Mouse (Mus musculus) kidney, postnatal 0 days (tissue): ENCODE measurements around the gene Tex2. TPM values are rescaled to one million over a fixed set of nuclear protein-coding genes. Genes with fewer than 3 reads are reported as not detected.
A peak's percentile ranks its signal among the peaks of the same experiment; 100 is the strongest.
"Not testable (repeated sequence)": the region's sequence is repeated elsewhere in the genome, so short reads cannot be mapped to it uniquely, and the experiment has no call there.

ENCODE experiments used
- ATAC-seq: fragments of 200-750 bp; cut with Nextera tagmentation; replicated peaks from 2 replicates; pipeline ENCODE4 v1.8.0; 2017; ENCODE audit warnings: low read depth, moderate number of reproducible peaks, moderate TSS enrichment, moderate library complexity; ENCODE audit not compliant: low FRiP score
- DNase-seq: peaks from one replicate; pipeline ENCODE4 v3.0.0-alpha.2; 2016; ENCODE audit warnings: low spot score
- H3K27ac ChIP-seq: fragments of 300-500 bp; sonication (generic); 2 replicates; pipeline ENCODE4 v1.5.1; 2014; ENCODE audit warnings: mild to moderate bottlenecking
- H3K27me3 ChIP-seq: fragments of 300-500 bp; sonication (generic); 2 replicates; pipeline ENCODE4 v1.6.1; 2014; ENCODE audit warnings: low read length, mixed read lengths; ENCODE audit not compliant: insufficient read depth
- H3K36me3 ChIP-seq: fragments of 300-500 bp; sonication (generic); 2 replicates; pipeline ENCODE4 v1.6.1; 2014; ENCODE audit warnings: low read length, mixed read lengths; ENCODE audit not compliant: insufficient read depth
- H3K4me1 ChIP-seq: fragments of 300-500 bp; sonication (generic); replicated peaks from 2 replicates; pipeline ENCODE4 v1.6.1; 2014; ENCODE audit warnings: antibody characterized with exemption, low read length, mixed read lengths; ENCODE audit not compliant: insufficient read depth
- H3K4me2 ChIP-seq: fragments of 300-500 bp; sonication (generic); 2 replicates; pipeline ENCODE4 v1.6.1; 2014; ENCODE audit warnings: mild to moderate bottlenecking, low read length, moderate library complexity, mixed read lengths
- H3K4me3 ChIP-seq: fragments of 300-500 bp; sonication (generic); replicated peaks from 2 replicates; pipeline ENCODE4 v1.5.1; 2014; ENCODE audit warnings: low read depth, low read length
- H3K9ac ChIP-seq: fragments of 300-500 bp; sonication (generic); 2 replicates; pipeline ENCODE4 v1.6.1; 2014; ENCODE audit warnings: low read depth, low read length
- H3K9me3 ChIP-seq: fragments of 300-500 bp; sonication (generic); replicated peaks from 2 replicates; pipeline ENCODE4 v1.6.1; 2016; ENCODE audit warnings: low read length, inconsistent platforms, mixed read lengths
- CTCF ChIP-seq: IDR thresholded peaks from 2 replicates; pipeline ENCODE4 v1.5.1; 2016; ENCODE audit warnings: antibody characterized with exemption, low read depth, mild to moderate bottlenecking, moderate library complexity
- WGBS: fragments of 180-500 bp; shearing (Covaris S2); extraction: QIAGEN DNeasy Blood & Tissue Kit; methylation state at CpG from one replicate; pipeline ENCODE4 v1.1.7; 2014; 5-methylcytosine and 5-hydroxymethylcytosine counted together
- polyA plus RNA-seq: library from polyadenylated mRNA; unstranded; fragments of >200 nt; fragmentation: Nextera tagmentation; extraction: Ambion mirVana; gene quantifications from 2 replicates; pipeline ENCODE4 v1.2.1, GENCODE M21; 2015

Gene Tex2
- polyA plus RNA-seq, 1 experiment from 2014 or later: 8.4 TPM

DNA sequence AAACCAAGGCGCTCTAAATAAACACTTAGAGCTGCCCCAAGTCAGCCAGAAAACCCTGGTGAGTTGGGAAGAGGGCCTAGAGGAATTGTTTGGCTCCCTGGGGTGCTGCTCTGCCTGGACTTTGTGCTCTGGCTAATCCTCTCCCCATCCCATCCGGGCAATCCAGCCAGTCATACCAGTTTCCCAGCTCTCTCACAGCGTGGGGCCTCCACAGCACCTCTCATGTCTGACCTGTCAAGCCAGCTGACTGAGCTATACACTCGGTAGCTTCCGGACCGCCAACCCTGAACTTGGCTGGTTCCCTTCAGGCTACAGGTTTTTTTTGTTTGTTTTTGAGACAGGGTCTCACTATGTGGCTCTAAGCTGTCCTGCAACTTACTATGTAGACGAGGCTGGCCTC, 24.5 kb upstream of the Tex2 start:
- no peak overlapping the region for H3K4me2 ChIP-seq
- H3K9me3 ChIP-seq: no peaks in the 10 kb centered on the region
- no peak overlapping the region for H3K9ac ChIP-seq
- peaks cover 14% of the 10 kb centered on the region for H3K4me1 ChIP-seq
- DNase-seq (no peak), ATAC-seq (no peak)
- WGBS: 32% methylated on average over 7 of the region's 7 CpGs
- H3K36me3 ChIP-seq: no peaks in the 10 kb centered on the region
- TF ChIP-seq CTCF: no peak
- no peak overlapping the region for H3K27ac ChIP-seq
- no peaks in the 10 kb centered on the region for H3K27me3 ChIP-seq
- no peak overlapping the region for H3K4me3 ChIP-seq

DNA sequence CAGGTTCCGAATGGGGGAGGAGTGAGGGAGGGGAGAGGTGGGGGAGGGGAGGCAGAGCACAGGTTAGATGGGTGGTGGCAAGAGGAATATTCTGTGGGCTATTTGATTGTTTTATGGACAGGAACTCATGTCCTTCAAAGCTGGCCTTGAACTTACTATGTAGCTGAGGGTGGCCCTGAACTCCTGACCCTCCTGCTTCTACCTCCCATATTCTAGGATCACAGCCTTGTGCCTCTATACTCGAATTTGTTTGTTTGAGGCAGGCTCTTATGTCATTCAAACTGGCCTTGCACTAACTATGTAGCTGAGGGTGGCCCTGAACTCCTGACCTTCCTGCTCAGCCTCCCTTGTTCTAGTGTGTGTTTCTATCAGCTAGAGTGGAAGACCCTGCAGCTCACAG, 22.7 kb upstream of the Tex2 start:
- Histone ChIP-seq H3K9me3 (no peaks in the 10 kb centered on the region), H3K36me3 (no peaks in the 10 kb centered on the region), H3K4me1 (peaks cover 14% of the 10 kb centered on the region), H3K27ac (no peak overlapping the region), H3K4me3 (no peak overlapping the region), H3K9ac (no peak overlapping the region), H3K27me3 (no peaks in the 10 kb centered on the region), H3K4me2 (no peak overlapping the region)
- no peak for TF ChIP-seq CTCF
- ATAC-seq (no peak), DNase-seq (no peak)
- 29% methylated on average over 2 of the region's 2 CpGs for whole genome bisulfite sequencing

DNA sequence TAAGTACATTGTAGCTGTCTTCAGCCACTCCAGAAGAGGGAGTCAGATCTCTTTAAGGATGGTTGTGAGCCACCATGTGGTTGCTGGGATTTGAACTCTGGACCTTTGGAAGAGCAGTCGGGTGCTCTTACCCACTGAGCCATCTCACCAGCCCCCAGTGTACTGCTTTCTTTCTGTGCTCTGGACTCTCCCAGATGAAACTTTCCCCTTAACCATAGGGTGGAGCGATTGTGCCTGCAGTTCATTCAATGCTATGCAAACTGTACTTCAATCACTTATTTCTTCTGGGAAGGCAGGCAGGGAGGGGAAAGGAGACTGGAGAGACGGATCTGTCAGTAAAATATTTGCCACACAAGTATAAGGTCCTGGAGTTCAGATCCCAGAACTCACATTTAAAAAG, 21.0 kb upstream of the Tex2 start:
- not testable (repeated sequence) for H3K4me2 ChIP-seq, ATAC-seq, H3K27ac ChIP-seq, H3K4me1 ChIP-seq, DNase-seq, H3K9me3 ChIP-seq, H3K9ac ChIP-seq, H3K27me3 ChIP-seq, H3K36me3 ChIP-seq, H3K4me3 ChIP-seq
- WGBS: 81% methylated on average over 3 of the region's 3 CpGs

GRCm38 (mm10) chr11:106633456-106633855, 20.2 kb upstream of the Tex2 start:
- Histone ChIP-seq H3K27ac (no peak overlapping the region), H3K4me1 (peaks cover 6% of the 10 kb centered on the region; the same call in 1 of the 2 replicates), H3K9ac (no peak overlapping the region), H3K36me3 (no peaks in the 10 kb centered on the region), H3K4me2 (no peak overlapping the region), H3K9me3 (no peaks in the 10 kb centered on the region), H3K4me3 (no peak overlapping the region), H3K27me3 (no peaks in the 10 kb centered on the region)
- TF ChIP-seq CTCF: no peak
- ATAC-seq: no peak
- no peak for DNase-seq
- WGBS: 94% methylated on average over 2 of the region's 2 CpGs

DNA sequence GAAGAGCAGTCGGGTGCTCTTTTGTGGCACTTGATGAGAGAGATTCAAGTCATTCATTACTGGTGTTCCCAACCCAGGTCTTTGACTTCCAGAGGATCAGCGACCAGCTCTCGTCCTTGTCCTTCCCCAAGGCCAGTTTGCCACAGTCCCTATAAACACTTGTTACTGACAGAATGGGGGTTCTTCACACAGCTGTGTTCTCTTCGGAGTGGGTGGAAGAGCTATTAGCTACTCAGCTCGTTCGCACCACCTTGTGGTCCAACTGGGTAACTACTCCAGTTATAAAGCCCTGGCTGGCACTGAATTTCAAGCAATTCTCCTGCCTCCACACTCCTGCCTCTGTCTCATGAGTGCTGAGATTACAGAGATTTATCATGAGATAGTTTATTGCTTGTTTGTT, 14.5 kb upstream of the Tex2 start:
- H3K4me3 ChIP-seq: no peak overlapping the region
- no peaks in the 10 kb centered on the region for H3K36me3 ChIP-seq
- H3K4me1 ChIP-seq: no peaks in the 10 kb centered on the region
- H3K27ac ChIP-seq: no peak overlapping the region
- no peaks in the 10 kb centered on the region for H3K27me3 ChIP-seq
- WGBS: 19% methylated on average over 6 of the region's 6 CpGs
- H3K9me3 ChIP-seq: no peaks in the 10 kb centered on the region
- ATAC-seq (no peak), DNase-seq (peak; percentile 88)
- no peak overlapping the region for H3K9ac ChIP-seq
- peak; percentile 91 for TF ChIP-seq CTCF
- no peak overlapping the region for H3K4me2 ChIP-seq

DNA sequence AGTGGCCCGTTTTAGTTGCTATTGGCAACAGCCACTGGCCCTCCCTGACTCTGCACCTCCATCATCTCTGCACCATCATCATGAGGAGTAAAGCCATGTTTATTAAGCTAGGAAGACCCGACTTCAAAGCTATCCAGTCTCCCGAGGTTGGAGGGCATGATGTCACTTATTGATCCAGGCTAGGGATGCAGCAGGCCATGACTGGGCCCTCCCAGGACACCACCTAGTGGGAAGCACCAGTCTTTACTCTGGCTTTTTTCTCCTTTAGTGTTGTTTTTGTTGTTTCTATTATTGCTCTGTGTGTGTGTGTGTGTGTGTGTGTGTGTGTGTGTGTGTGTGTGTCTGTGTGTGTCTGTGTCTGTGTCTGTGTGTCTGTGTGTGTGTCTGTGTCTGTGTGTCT, 12.4 kb upstream of the Tex2 start:
- Histone ChIP-seq H3K27me3 (no peaks in the 10 kb centered on the region), H3K9me3 (no peaks in the 10 kb centered on the region), H3K36me3 (no peaks in the 10 kb centered on the region), H3K27ac (no peak overlapping the region), H3K4me2 (no peak overlapping the region), H3K4me3 (no peak overlapping the region), H3K9ac (no peak overlapping the region), H3K4me1 (no peaks in the 10 kb centered on the region)
- peak; percentile 25; the same call in 1 of the 2 replicates for TF ChIP-seq CTCF
- ATAC-seq (no peak), DNase-seq (no peak)
- 41% methylated on average over 3 of the region's 3 CpGs for WGBS

- no peak for ATAC-seq
- Histone ChIP-seq H3K36me3 (no peaks in the 10 kb centered on the region), H3K4me1 (no peaks in the 10 kb centered on the region), H3K27me3 (no peaks in the 10 kb centered on the region), H3K4me2 (no peak overlapping the region), H3K27ac (no peak overlapping the region), H3K9ac (no peak overlapping the region), H3K9me3 (no peaks in the 10 kb centered on the region), H3K4me3 (no peak overlapping the region)
- 77% methylated on average over 2 of the region's 2 CpGs for WGBS
- DNase-seq: no peak
- no peak for TF ChIP-seq CTCF
These were observed 10.4 kb upstream of the Tex2 start for GRCm38 (mm10) chr11:106623629-106624028.
